Mouse (Mus musculus): ENCODE results near the gene Cfap65.

GRCm38 (mm10) chr1:74962853-74963227, 27.4 kb upstream of the Cfap65 start:
- no peak for TF ChIP-seq E2F4 (IDR thresholded peaks at IDR 0.05; ENCODE audit: borderline replicate concordance, low read depth, low read length)
- TF ChIP-seq ELF1 (IDR thresholded peaks at IDR 0.05; ENCODE audit: low read depth, low read length), result no peak

Measured in MEL (cell line).